Mouse (Mus musculus): ENCODE measurements around the gene Prkce.

GRCm38 (mm10) chr17:86203531-86204450 is 36.2 kb downstream of the Prkce start:
- TF ChIP-seq CTCF (IDR thresholded peaks at IDR 0.05; ENCODE audit: low read depth) (no peak), EP300 (IDR thresholded peaks at IDR 0.05; ENCODE audit: low read depth) (no peak)
